Mouse (Mus musculus): ENCODE data around the gene Mlh3.

DNA sequence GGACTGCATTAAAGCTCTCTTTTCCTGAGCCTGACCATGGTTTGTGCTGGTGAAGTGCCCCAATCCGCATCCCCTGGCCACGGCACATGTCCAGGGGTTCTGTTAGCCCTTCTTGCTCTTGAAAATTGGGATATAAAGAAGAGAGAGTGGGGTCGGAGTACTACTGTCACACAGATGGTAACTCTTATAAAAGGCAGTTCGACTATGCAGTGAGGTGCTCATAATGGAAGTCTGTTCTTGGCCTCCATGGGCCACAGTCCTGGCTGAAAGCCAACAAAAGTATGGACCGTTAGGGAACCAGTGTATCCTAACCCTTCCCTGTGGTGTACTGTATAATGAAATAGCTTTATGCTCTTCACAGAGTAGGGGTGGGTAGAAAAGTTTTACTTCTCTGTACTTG lies 26.5 kb upstream of the Mlh3 start:
- TF ChIP-seq MEF2A (IDR thresholded peaks at IDR 0.05; ENCODE audit: extremely low read depth, insufficient replicate concordance, low read depth, low read length, poor library complexity, severe bottlenecking) (no peak), CHD2 (IDR thresholded peaks at IDR 0.05; ENCODE audit: low read length) (no peak)
